Mouse (Mus musculus) heart, embryonic 12.5 days (tissue): Measurements from ENCODE around the gene Nfib. TPM values are rescaled to one million over a fixed set of nuclear protein-coding genes. Genes with fewer than 3 reads are reported as not detected.

Experiments used
- ATAC-seq: fragments of 200-750 bp; cut with Nextera tagmentation; 2 replicates; pipeline ENCODE4 v1.8.0; 2017; ENCODE audit warnings: moderate TSS enrichment, moderate library complexity; ENCODE audit not compliant: insufficient number of reproducible peaks, low FRiP score
- H3K27ac ChIP-seq: fragments of 300-500 bp; sonication (generic); 2 replicates; pipeline ENCODE4 v1.5.1; 2016; ENCODE audit warnings: mild to moderate bottlenecking, moderate library complexity; ENCODE audit not compliant: poor library complexity, severe bottlenecking
- H3K27me3 ChIP-seq: fragments of 300-500 bp; sonication (generic); replicated peaks from 2 replicates; pipeline ENCODE4 v1.6.1; 2016; ENCODE audit warnings: mild to moderate bottlenecking, moderate library complexity
- H3K36me3 ChIP-seq: fragments of 300-500 bp; sonication (generic); 2 replicates; pipeline ENCODE4 v1.6.1; 2016; ENCODE audit warnings: mild to moderate bottlenecking, moderate library complexity
- H3K4me1 ChIP-seq: fragments of 300-500 bp; sonication (generic); replicated peaks from 2 replicates; pipeline ENCODE4 v1.6.1; 2016; ENCODE audit warnings: mild to moderate bottlenecking
- H3K4me2 ChIP-seq: fragments of 300-500 bp; sonication (generic); 2 replicates; pipeline ENCODE4 v1.6.1; 2016; ENCODE audit warnings: mild to moderate bottlenecking, moderate library complexity
- H3K4me3 ChIP-seq: fragments of 300-500 bp; sonication (generic); 2 replicates; pipeline ENCODE4 v1.5.1; 2016; ENCODE audit warnings: mild to moderate bottlenecking
- H3K9ac ChIP-seq: fragments of 300-500 bp; sonication (generic); 2 replicates; pipeline ENCODE4 v1.6.1; 2016; ENCODE audit warnings: mild to moderate bottlenecking, moderate library complexity
- H3K9me3 ChIP-seq: fragments of 300-500 bp; sonication (generic); replicated peaks from 2 replicates; pipeline ENCODE4 v1.6.1; 2016; ENCODE audit warnings: mild to moderate bottlenecking, moderate library complexity
- WGBS: fragments of 180-500 bp; shearing (Covaris S2); methylation state at CpG from one replicate; pipeline ENCODE4 v1.1.7; 2016; 5-methylcytosine and 5-hydroxymethylcytosine counted together
- polyA plus RNA-seq: library from polyadenylated mRNA; unstranded; fragments of >200 nt; fragmentation: Nextera tagmentation; extraction: Ambion mirVana; gene quantifications from 2 replicates; pipeline ENCODE4 v1.2.1, GENCODE M21; 2016

Nfib gene
- polyA plus RNA-seq, 1 experiment from 2014 or later = 57.5 TPM

- peak overlapping the region; percentile 34 for H3K4me2 ChIP-seq
- no peak overlapping the region for H3K9ac ChIP-seq
- H3K9me3 ChIP-seq = no peaks in the 10 kb centered on the region
These were observed 394.4 kb downstream of the Nfib start for GRCm38 (mm10) chr4:82310924-82311734.

GRCm38 (mm10) chr4:82306045-82306444, 399.5 kb downstream of the Nfib start:
- H3K4me3 ChIP-seq = no peak overlapping the region
- no peak for ATAC-seq
- H3K9me3 ChIP-seq = no peaks in the 10 kb centered on the region
- peaks cover 38% of the 10 kb centered on the region for H3K4me1 ChIP-seq
- H3K4me2 ChIP-seq = no peak overlapping the region
- peaks cover 37% of the 10 kb centered on the region for H3K36me3 ChIP-seq
- WGBS = 51% methylated on average over 6 of the region's 6 CpGs
- H3K27me3 ChIP-seq = no peaks in the 10 kb centered on the region
- no peak overlapping the region for H3K9ac ChIP-seq
- peak overlapping the region; percentile 89 for H3K27ac ChIP-seq

More at GRCm38 (mm10) chr4:82310924-82311734, 394.4 kb downstream of the Nfib start:
- no peaks in the 10 kb centered on the region for H3K27me3 ChIP-seq
- H3K4me1 ChIP-seq = peaks cover 38% of the 10 kb centered on the region
- H3K27ac ChIP-seq = peak overlapping the region; percentile 78
- ATAC-seq = no peak
- H3K36me3 ChIP-seq = peaks cover 37% of the 10 kb centered on the region
- WGBS = 47% methylated on average over 11 of the region's 11 CpGs
- no peak overlapping the region for H3K4me3 ChIP-seq

- Histone ChIP-seq H3K9ac (no peak overlapping the region; the same call in 1 of the 2 replicates), H3K4me2 (peak overlapping the region; percentile 52), H3K36me3 (peaks cover 41% of the 10 kb centered on the region), H3K4me1 (peaks cover 34% of the 10 kb centered on the region), H3K4me3 (no peak overlapping the region), H3K9me3 (no peaks in the 10 kb centered on the region), H3K27me3 (no peaks in the 10 kb centered on the region), H3K27ac (peak overlapping the region; percentile 89)
- peak; percentile 45; the same call in 1 of the 2 replicates for ATAC-seq
- WGBS = 22% methylated on average over 17 of the region's 17 CpGs
These were observed 401.2 kb downstream of the Nfib start for GRCm38 (mm10) chr4:82304148-82304871.

GRCm38 (mm10) chr4:82303362-82303900, 402.1 kb downstream of the Nfib start:
- WGBS = 76% methylated on average over 3 of the region's 3 CpGs
- Histone ChIP-seq H3K9me3 (no peaks in the 10 kb centered on the region), H3K4me2 (no peak overlapping the region), H3K4me1 (peaks cover 34% of the 10 kb centered on the region), H3K36me3 (peaks cover 36% of the 10 kb centered on the region), H3K27ac (peak overlapping the region; percentile 51; the same call in 1 of the 2 replicates), H3K27me3 (no peaks in the 10 kb centered on the region), H3K9ac (no peak overlapping the region), H3K4me3 (no peak overlapping the region)
- no peak for ATAC-seq

DNA sequence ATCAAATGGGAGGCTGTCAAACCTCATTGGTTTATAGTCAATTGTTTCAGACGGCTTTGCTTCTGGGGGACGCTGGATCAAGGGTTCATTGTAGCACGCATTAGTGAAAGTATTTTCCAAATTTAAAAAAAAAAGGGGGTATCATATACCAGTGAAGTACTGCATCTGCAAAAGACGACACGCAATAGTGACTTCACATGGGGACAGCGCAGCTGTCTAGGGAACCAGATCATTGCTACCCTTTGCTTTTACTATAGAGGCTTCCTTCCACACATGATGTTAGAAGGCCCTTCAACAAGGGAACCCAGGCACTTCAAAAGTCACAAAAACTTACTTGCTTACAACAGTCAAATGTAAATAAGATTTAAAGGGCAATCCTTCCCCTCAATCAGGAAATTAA, 402.6 kb downstream of the Nfib start:
- Histone ChIP-seq H3K9me3 (no peaks in the 10 kb centered on the region), H3K4me3 (no peak overlapping the region), H3K9ac (no peak overlapping the region), H3K27me3 (no peaks in the 10 kb centered on the region), H3K27ac (no peak overlapping the region), H3K36me3 (peaks cover 31% of the 10 kb centered on the region), H3K4me2 (no peak overlapping the region), H3K4me1 (peaks cover 34% of the 10 kb centered on the region)
- WGBS = 86% methylated on average over 6 of the region's 6 CpGs
- no peak for ATAC-seq

- H3K9ac ChIP-seq = no peak overlapping the region
- H3K36me3 ChIP-seq = peaks cover 30% of the 10 kb centered on the region
- 0 out of 2 replicates have a peak, but pooled peaks cover 2% of the 10 kb centered on the region for H3K4me1 ChIP-seq
- WGBS = 58% methylated on average over 1 of the region's 1 CpGs
- no peak overlapping the region for H3K4me2 ChIP-seq
- H3K4me3 ChIP-seq = no peak overlapping the region
- no peaks in the 10 kb centered on the region for H3K27me3 ChIP-seq
- no peak for ATAC-seq
- no peak overlapping the region for H3K27ac ChIP-seq
- no peaks in the 10 kb centered on the region for H3K9me3 ChIP-seq
These were observed 406.9 kb downstream of the Nfib start for GRCm38 (mm10) chr4:82298606-82299005.

GRCm38 (mm10) chr4:82297562-82297961, 408.0 kb downstream of the Nfib start:
- Histone ChIP-seq H3K4me2 (no peak overlapping the region), H3K27ac (no peak overlapping the region), H3K9ac (no peak overlapping the region), H3K36me3 (peaks cover 34% of the 10 kb centered on the region), H3K27me3 (no peaks in the 10 kb centered on the region), H3K4me3 (no peak overlapping the region), H3K4me1 (peaks cover 7% of the 10 kb centered on the region; the same call in 1 of the 2 replicates), H3K9me3 (no peaks in the 10 kb centered on the region)
- WGBS = 78% methylated on average over 2 of the region's 2 CpGs
- no peak for ATAC-seq

GRCm38 (mm10) chr4:82294066-82294465, 411.5 kb downstream of the Nfib start:
- no peaks in the 10 kb centered on the region for H3K9me3 ChIP-seq
- no peak overlapping the region for H3K4me2 ChIP-seq
- H3K4me1 ChIP-seq = peaks cover 7% of the 10 kb centered on the region; the same call in 1 of the 2 replicates
- no peaks in the 10 kb centered on the region for H3K27me3 ChIP-seq
- no peak overlapping the region for H3K27ac ChIP-seq
- no peak overlapping the region for H3K9ac ChIP-seq
- H3K36me3 ChIP-seq = peaks cover 38% of the 10 kb centered on the region
- 68% methylated on average over 1 of the region's 1 CpGs for WGBS
- no peak overlapping the region for H3K4me3 ChIP-seq
- ATAC-seq = no peak

DNA sequence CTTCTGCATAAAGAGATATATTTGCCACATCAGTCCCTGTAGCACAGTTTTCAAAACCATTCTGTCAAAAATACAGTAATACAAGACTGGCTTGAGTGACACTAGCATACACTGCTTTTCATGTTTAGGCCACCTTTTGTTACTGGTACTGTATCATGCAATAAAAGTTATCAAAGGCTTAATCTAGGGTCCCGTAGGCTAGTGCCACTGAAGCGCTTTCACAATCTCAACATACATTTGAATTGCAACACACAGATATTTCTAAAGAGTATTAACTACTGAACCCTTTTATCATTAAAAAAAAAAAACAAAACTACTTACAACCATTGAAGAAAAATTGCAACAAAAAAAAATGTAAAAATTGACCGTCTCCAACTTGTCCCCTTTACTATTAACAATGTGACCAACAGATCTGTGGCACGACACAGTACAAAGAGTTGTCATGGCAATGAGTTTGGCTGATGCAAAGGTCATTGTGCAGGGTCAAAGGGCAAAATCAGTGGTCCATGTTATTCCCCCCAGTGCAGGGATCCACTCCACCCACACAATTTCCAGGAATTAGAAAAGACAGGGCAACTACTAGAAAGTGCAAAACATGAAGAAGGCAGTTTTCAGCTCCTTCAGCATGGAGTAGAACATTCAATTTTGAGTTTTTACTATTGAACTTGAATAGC, 414.2 kb downstream of the Nfib start:
- WGBS = 74% methylated on average over 4 of the region's 4 CpGs
- no peak for ATAC-seq
- H3K36me3 ChIP-seq = peaks cover 35% of the 10 kb centered on the region

GRCm38 (mm10) chr4:82290623-82291022, 414.9 kb downstream of the Nfib start:
- Histone ChIP-seq H3K9ac (no peak overlapping the region), H3K27ac (no peak overlapping the region), H3K9me3 (no peaks in the 10 kb centered on the region), H3K4me3 (no peak overlapping the region), H3K27me3 (no peaks in the 10 kb centered on the region), H3K4me2 (no peak overlapping the region), H3K36me3 (peaks cover 37% of the 10 kb centered on the region), H3K4me1 (peaks cover 7% of the 10 kb centered on the region)
- no peak for ATAC-seq
- 83% methylated on average over 9 of the region's 9 CpGs for WGBS

More for the DNA sequence above, 414.2 kb downstream of the Nfib start:
- Histone ChIP-seq H3K27ac (no peak overlapping the region), H3K4me1 (peaks cover 7% of the 10 kb centered on the region), H3K4me2 (no peak overlapping the region), H3K9me3 (no peaks in the 10 kb centered on the region), H3K9ac (no peak overlapping the region), H3K27me3 (no peaks in the 10 kb centered on the region), H3K4me3 (no peak overlapping the region)
